Mouse (Mus musculus): ENCODE data around the gene Cntn5. TPM values are rescaled to one million over a fixed set of nuclear protein-coding genes. Genes with fewer than 3 reads are reported as not detected.

The Cntn5 gene
- total and polyA plus RNA-seq, 3 experiments, result not detected

GRCm38 (mm10) chr9:9937444-9938436 lies 966.8 kb downstream of the Cntn5 start:
- TF ChIP-seq SIN3A (IDR thresholded peaks at IDR 0.05; ENCODE audit: low read length), result no peak
- no peak for TF ChIP-seq JUN (IDR thresholded peaks at IDR 0.05; ENCODE audit: insufficient read depth, low read depth, low read length)
- no peak for TF ChIP-seq HCFC1 (IDR thresholded peaks at IDR 0.05; ENCODE audit: low read depth, low read length)
- no peak for TF ChIP-seq KAT2A (IDR thresholded peaks at IDR 0.05; ENCODE audit: insufficient replicate concordance, low read length)
- no peak for TF ChIP-seq ZC3H11A (IDR thresholded peaks at IDR 0.05; ENCODE audit: low read depth, low read length)
- TF ChIP-seq CHD2 (IDR thresholded peaks at IDR 0.05; ENCODE audit: low read length), result no peak
- TF ChIP-seq MYC (IDR thresholded peaks at IDR 0.05; ENCODE audit: low read depth, low read length), result no peak
- no peak for TF ChIP-seq MAX (IDR thresholded peaks at IDR 0.05; ENCODE audit: low read length)
- TF ChIP-seq POLR2AphosphoS2 (IDR thresholded peaks at IDR 0.05; ENCODE audit: low read depth, low read length), result no peak
- TF ChIP-seq RAD21 (IDR thresholded peaks at IDR 0.05; ENCODE audit: low read depth, low read length), result no peak
- TF ChIP-seq EP300 (IDR thresholded peaks at IDR 0.05; ENCODE audit: low read length), result no peak
- TF ChIP-seq JUND (conservative IDR thresholded peaks at IDR 0.05; ENCODE audit: low read depth, low read length), result no peak
- no peak for TF ChIP-seq MAZ (IDR thresholded peaks at IDR 0.05; ENCODE audit: low read depth, low read length)
- TF ChIP-seq USF1 (IDR thresholded peaks at IDR 0.05; ENCODE audit: low read depth, low read length), result no peak
- TF ChIP-seq USF2 (conservative IDR thresholded peaks at IDR 0.05; ENCODE audit: low read depth, low read length), result no peak
- Histone ChIP-seq H3K4me3 (replicated peaks in 1 of 3; ENCODE audit: low read depth in 2 of 3, low read length in 2 of 3, poor library complexity in 1 of 3) (no peak overlapping the region), H3K4me1 (ENCODE audit: control insufficient read depth in 1 of 2, insufficient read depth in 2 of 2) (no peaks in the 10 kb centered on the region), H3K4me2 (ENCODE audit: insufficient read depth, low read depth, poor library complexity, severe bottlenecking) (no peak overlapping the region), H3K79me2 (replicated peaks; ENCODE audit: control insufficient read depth, extremely low read depth, insufficient read depth, poor library complexity, severe bottlenecking) (no peaks in the 10 kb centered on the region), H3K9ac (ENCODE audit: insufficient read depth, low read depth) (no peak overlapping the region), H3K27ac (ENCODE audit: insufficient read depth, low read depth) (no peak overlapping the region), H3K9me3 (replicated peaks; ENCODE audit: low read length) (no peaks in the 10 kb centered on the region), H3K27me3 (replicated peaks) (no peaks in the 10 kb centered on the region), H3K36me3 (replicated peaks in 1 of 2; ENCODE audit: control insufficient read depth in 1 of 2, insufficient read depth in 1 of 2, low read length in 1 of 2) (no peaks in the 10 kb centered on the region)
- in situ Hi-C loops (cut with MboI; ENCODE audit: low pct_ligation_motif_present, low pct_unique_long_range_greater_than_20kb, low sequenced_read_pairs) (no loop called here), dilution Hi-C loops (cut with MboI; ENCODE audit: extremely low pct_ligation_motif_present, extremely low pct_unique_long_range_greater_than_20kb, low sequenced_read_pairs) (no loop called here)
- no peak for DNase-seq (ENCODE audit: extremely low read depth)

GRCm38 (mm10) chr9:9920580-9920979 lies 984.0 kb downstream of the Cntn5 start:
- dilution Hi-C loops (cut with MboI; ENCODE audit: extremely low pct_ligation_motif_present, extremely low pct_unique_long_range_greater_than_20kb, low sequenced_read_pairs), result no loop called here
- Histone ChIP-seq H3K27ac (ENCODE audit: insufficient read depth, low read depth) (no peak overlapping the region), H3K4me1 (ENCODE audit: control insufficient read depth in 1 of 2, insufficient read depth in 2 of 2) (no peaks in the 10 kb centered on the region), H3K4me3 (replicated peaks in 1 of 3; ENCODE audit: low read depth in 2 of 3, low read length in 2 of 3, poor library complexity in 1 of 3) (no peak overlapping the region), H3K79me2 (replicated peaks; ENCODE audit: control insufficient read depth, extremely low read depth, insufficient read depth, poor library complexity, severe bottlenecking) (no peaks in the 10 kb centered on the region), H3K9ac (ENCODE audit: insufficient read depth, low read depth) (no peak overlapping the region), H3K9me3 (replicated peaks; ENCODE audit: low read length) (peaks cover 2% of the 10 kb centered on the region), H3K36me3 (replicated peaks in 1 of 2; ENCODE audit: control insufficient read depth in 1 of 2, insufficient read depth in 1 of 2, low read length in 1 of 2) (no peaks in the 10 kb centered on the region), H3K27me3 (replicated peaks) (no peaks in the 10 kb centered on the region), H3K4me2 (ENCODE audit: insufficient read depth, low read depth, poor library complexity, severe bottlenecking) (no peak overlapping the region)
- DNase-seq (ENCODE audit: extremely low read depth), result no peak
- in situ Hi-C loops (cut with MboI; ENCODE audit: low pct_ligation_motif_present, low pct_unique_long_range_greater_than_20kb, low sequenced_read_pairs), result no loop called here
- TF ChIP-seq NELFE (IDR thresholded peaks at IDR 0.05; ENCODE audit: low read depth, low read length) (no peak), USF1 (IDR thresholded peaks at IDR 0.05; ENCODE audit: low read depth, low read length) (no peak), TCF12 (IDR thresholded peaks at IDR 0.05; ENCODE audit: low read depth, low read length) (no peak), MYC (IDR thresholded peaks at IDR 0.05; ENCODE audit: low read depth, low read length) (no peak), RCOR1 (conservative IDR thresholded peaks at IDR 0.05; ENCODE audit: low read depth, low read length) (no peak), POLR2AphosphoS2 (IDR thresholded peaks at IDR 0.05; ENCODE audit: low read depth, low read length) (no peak), MAFK (IDR thresholded peaks at IDR 0.05; ENCODE audit: insufficient replicate concordance, low read length) (no peak), PAX5 (IDR thresholded peaks at IDR 0.05; ENCODE audit: low read length) (no peak), MXI1 (IDR thresholded peaks at IDR 0.05; ENCODE audit: low read depth, low read length) (no peak), CTCF (conservative IDR thresholded peaks at IDR 0.05 in 1 of 2, IDR thresholded peaks at IDR 0.05 in 1 of 2; ENCODE audit: low read depth in 2 of 2, low read length in 2 of 2) (no peak), KAT2A (IDR thresholded peaks at IDR 0.05; ENCODE audit: insufficient replicate concordance, low read length) (no peak), USF2 (conservative IDR thresholded peaks at IDR 0.05; ENCODE audit: low read depth, low read length) (no peak), HCFC1 (IDR thresholded peaks at IDR 0.05; ENCODE audit: low read depth, low read length) (no peak), POLR2A (IDR thresholded peaks at IDR 0.05; ENCODE audit: low read depth, low read length) (no peak), JUND (conservative IDR thresholded peaks at IDR 0.05; ENCODE audit: low read depth, low read length) (no peak), UBTF (IDR thresholded peaks at IDR 0.05; ENCODE audit: low read depth, low read length) (no peak), MEF2A (IDR thresholded peaks at IDR 0.05; ENCODE audit: borderline replicate concordance, low read depth, low read length) (no peak), GABPA (IDR thresholded peaks at IDR 0.05; ENCODE audit: insufficient replicate concordance, low read depth, low read length) (no peak)

Data from CH12.LX (cell line).